Mouse (Mus musculus) 3134 (cell line): Measurements from ENCODE around the gene Sept8.
A peak's percentile ranks its signal among the peaks of the same experiment; 100 is the strongest.

ENCODE experiments used
- DNase-seq: peaks from one replicate; pipeline ENCODE4 v3.0.0-alpha.2; 2011; ENCODE audit warnings: low spot score; ENCODE audit not compliant: insufficient read length; ENCODE audit errors: extremely low read depth

Gene Sept8

GRCm38 (mm10) chr11:53566646-53567045 lies 47.6 kb downstream of the Sept8 start:
- no peak for DNase-seq

- DNase-seq: peak; percentile 91
Measured at GRCm38 (mm10) chr11:53567224-53568014, 48.4 kb downstream of the Sept8 start, which contains the start of gene Kif3a. TSS of gene Kif3a (plus strand) at chr11:53567379.

GRCm38 (mm10) chr11:53580562-53580961 lies 61.5 kb downstream of the Sept8 start:
- DNase-seq: no peak

GRCm38 (mm10) chr11:53583151-53583550 lies 64.1 kb downstream of the Sept8 start:
- DNase-seq: no peak

- DNase-seq: no peak
Measured at GRCm38 (mm10) chr11:53584849-53585248, 65.8 kb downstream of the Sept8 start.

- no peak for DNase-seq
Measured at GRCm38 (mm10) chr11:53585510-53585909, 66.5 kb downstream of the Sept8 start.

- DNase-seq: no peak
Measured at GRCm38 (mm10) chr11:53588279-53588678, 69.2 kb downstream of the Sept8 start.

GRCm38 (mm10) chr11:53590368-53590768 lies 71.3 kb downstream of the Sept8 start:
- peak; percentile 26 for DNase-seq

- no peak for DNase-seq
Measured at GRCm38 (mm10) chr11:53591116-53591515, 72.1 kb downstream of the Sept8 start.
